Mouse (Mus musculus): ENCODE results near the gene Lhfpl2. TPM values are rescaled to one million over a fixed set of nuclear protein-coding genes. Genes with fewer than 3 reads are reported as not detected.

Gene Lhfpl2
- polyA plus RNA-seq, 1 experiment from 2014 or later = 9.6 TPM

Other genes starting within 250 kb of the Lhfpl2 start
- gene Scamp1, start 228.1 kb downstream of the Lhfpl2 start, polyA plus RNA-seq (2014; fragmentation: Nextera tagmentation; extraction: Ambion mirVana) = 181 and 182 TPM in 2 replicates

All from neural tube, embryonic 14.5 days (tissue).